Mouse (Mus musculus) heart, embryonic 13.5 days (tissue): Measurements from ENCODE around the gene Scarf1. TPM values are rescaled to one million over a fixed set of nuclear protein-coding genes. Genes with fewer than 3 reads are reported as not detected.
A peak's percentile ranks its signal among the peaks of the same experiment; 100 is the strongest.
"Not testable (repeated sequence)": the region's sequence is repeated elsewhere in the genome, so short reads cannot be mapped to it uniquely, and the experiment has no call there.

Experiments used
- ATAC-seq: fragments of 200-750 bp; cut with Nextera tagmentation; 2 replicates; pipeline ENCODE4 v1.8.0; 2017; ENCODE audit warnings: moderate TSS enrichment; ENCODE audit not compliant: insufficient number of reproducible peaks, low FRiP score, low TSS enrichment; ENCODE audit errors: extremely low read depth
- H3K27ac ChIP-seq: fragments of 300-500 bp; sonication (generic); replicated peaks from 2 replicates; pipeline ENCODE4 v1.5.1; 2015; ENCODE audit warnings: moderate library complexity, mild to moderate bottlenecking, inconsistent platforms
- H3K27me3 ChIP-seq: fragments of 300-500 bp; sonication (generic); replicated peaks from 2 replicates; pipeline ENCODE4 v1.6.1; 2015; ENCODE audit warnings: mild to moderate bottlenecking, inconsistent platforms
- H3K36me3 ChIP-seq: fragments of 300-500 bp; sonication (generic); 2 replicates; pipeline ENCODE4 v1.6.1; 2015; ENCODE audit warnings: mild to moderate bottlenecking, inconsistent platforms
- H3K4me1 ChIP-seq: fragments of 300-500 bp; sonication (generic); 2 replicates; pipeline ENCODE4 v1.6.1; 2015; ENCODE audit warnings: inconsistent platforms
- H3K4me2 ChIP-seq: fragments of 300-500 bp; sonication (generic); 2 replicates; pipeline ENCODE4 v1.6.1; 2015; ENCODE audit warnings: inconsistent platforms, mild to moderate bottlenecking, moderate library complexity
- H3K4me3 ChIP-seq: fragments of 300-500 bp; sonication (generic); 2 replicates; pipeline ENCODE4 v1.5.1; 2015; ENCODE audit warnings: moderate library complexity, mild to moderate bottlenecking, inconsistent platforms
- H3K9ac ChIP-seq: fragments of 300-500 bp; sonication (generic); 2 replicates; pipeline ENCODE4 v1.6.1; 2015; ENCODE audit warnings: inconsistent platforms, mild to moderate bottlenecking, moderate library complexity
- H3K9me3 ChIP-seq: fragments of 300-500 bp; sonication (generic); 2 replicates; pipeline ENCODE4 v1.6.1; 2016; ENCODE audit warnings: inconsistent platforms
- WGBS: fragments of 180-500 bp; shearing (Covaris S2); methylation state at CpG from one replicate; pipeline ENCODE4 v1.1.7; 2015; ENCODE audit warnings: mixed read lengths; 5-methylcytosine and 5-hydroxymethylcytosine counted together
- polyA plus RNA-seq: library from polyadenylated mRNA; unstranded; fragments of >200 nt; fragmentation: Nextera tagmentation; extraction: Ambion mirVana; gene quantifications from 2 replicates; pipeline ENCODE4 v1.2.1, GENCODE M21; 2015

Scarf1 gene
- polyA plus RNA-seq, 1 experiment from 2014 or later = 13.2 TPM

GRCm38 (mm10) chr11:75552906-75553482 lies 39.7 kb downstream of the Scarf1 start:
- WGBS = 44% methylated on average over 7 of the region's 7 CpGs
- H3K9me3 ChIP-seq = no peaks in the 10 kb centered on the region
- peak overlapping the region; percentile 29; the same call in 1 of the 2 replicates for H3K9ac ChIP-seq
- ATAC-seq = no peak
- no peak overlapping the region for H3K4me3 ChIP-seq
- no peak overlapping the region for H3K27ac ChIP-seq
- H3K27me3 ChIP-seq = no peaks in the 10 kb centered on the region
- peaks cover 40% of the 10 kb centered on the region for H3K4me1 ChIP-seq
- H3K4me2 ChIP-seq = no peak overlapping the region
- H3K36me3 ChIP-seq = no peaks in the 10 kb centered on the region

DNA sequence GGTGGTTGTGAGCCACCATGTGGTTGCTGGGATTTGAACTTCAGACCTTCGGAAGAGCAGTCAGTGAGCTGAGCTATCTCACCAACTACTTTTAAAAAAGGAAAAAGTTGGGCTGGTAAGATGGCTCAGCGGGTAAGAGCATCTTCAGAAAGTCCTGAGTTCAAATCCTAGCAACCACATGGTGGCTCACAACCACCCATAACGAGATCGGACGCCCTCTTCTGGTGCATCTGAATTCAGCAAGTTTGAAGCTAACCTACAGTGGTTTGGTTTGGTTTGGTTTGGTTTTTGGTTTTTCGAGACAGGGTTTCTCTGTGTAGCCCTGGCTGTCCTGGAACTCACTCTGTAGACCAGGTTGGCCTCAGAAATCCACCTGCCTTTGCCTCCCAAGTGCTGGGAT lies 42.7 kb downstream of the Scarf1 start:
- peaks cover 23% of the 10 kb centered on the region for H3K4me1 ChIP-seq
- H3K9ac ChIP-seq, H3K27me3 ChIP-seq, H3K4me3 ChIP-seq, ATAC-seq, H3K4me2 ChIP-seq, H3K9me3 ChIP-seq, H3K36me3 ChIP-seq, H3K27ac ChIP-seq: not testable (repeated sequence)
- WGBS = 82% methylated on average over 6 of the region's 6 CpGs

- Histone ChIP-seq H3K9ac (no peak overlapping the region), H3K27me3 (peaks cover 2% of the 10 kb centered on the region; the same call in 1 of the 2 replicates), H3K4me3 (no peak overlapping the region), H3K4me2 (no peak overlapping the region), H3K36me3 (no peaks in the 10 kb centered on the region), H3K27ac (no peak overlapping the region), H3K4me1 (peaks cover 15% of the 10 kb centered on the region), H3K9me3 (no peaks in the 10 kb centered on the region)
- 80% methylated on average over 6 of the region's 6 CpGs for WGBS
- ATAC-seq = no peak
These were observed 43.8 kb downstream of the Scarf1 start for GRCm38 (mm10) chr11:75557142-75557541.

GRCm38 (mm10) chr11:75558101-75558500 lies 44.8 kb downstream of the Scarf1 start:
- WGBS = 86% methylated on average over 1 of the region's 1 CpGs
- no peak overlapping the region for H3K4me3 ChIP-seq
- no peaks in the 10 kb centered on the region for H3K36me3 ChIP-seq
- H3K9ac ChIP-seq = no peak overlapping the region
- peaks cover 13% of the 10 kb centered on the region for H3K4me1 ChIP-seq
- no peaks in the 10 kb centered on the region for H3K9me3 ChIP-seq
- ATAC-seq = no peak
- peaks cover 10% of the 10 kb centered on the region for H3K27me3 ChIP-seq
- H3K4me2 ChIP-seq = no peak overlapping the region
- H3K27ac ChIP-seq = no peak overlapping the region

DNA sequence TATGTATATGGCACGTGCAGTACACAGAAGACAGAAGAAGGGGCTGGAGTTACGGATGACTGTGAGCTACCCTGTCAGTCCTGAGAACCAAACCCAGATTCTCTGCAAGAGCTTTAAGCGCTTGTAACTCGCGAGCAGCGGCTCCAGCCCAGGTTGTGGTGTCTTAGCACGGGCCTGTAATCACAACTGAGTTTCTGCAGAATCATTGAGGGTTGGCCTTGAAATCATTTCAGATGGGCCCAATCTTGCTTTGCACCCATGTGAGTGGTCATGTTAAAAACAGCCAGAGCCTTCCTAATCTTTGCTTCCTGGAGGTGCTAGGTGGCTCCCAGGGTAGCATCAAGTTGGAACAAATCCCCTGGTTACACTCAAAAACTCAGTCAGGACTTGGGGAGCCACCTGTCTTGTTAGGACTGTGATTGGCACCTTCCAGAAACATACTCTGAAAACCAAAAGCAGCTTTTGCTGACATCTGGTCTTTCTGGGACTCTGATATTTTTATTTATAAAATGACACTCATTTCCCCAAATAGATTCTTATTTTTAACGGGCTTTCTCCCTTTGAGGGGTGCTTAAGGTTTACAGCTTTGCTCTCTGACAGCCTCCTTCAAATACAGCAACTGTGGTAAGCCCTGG lies 46.6 kb downstream of the Scarf1 start:
- Histone ChIP-seq H3K9ac (no peak overlapping the region), H3K27ac (no peak overlapping the region), H3K4me1 (peaks cover 28% of the 10 kb centered on the region), H3K4me2 (no peak overlapping the region), H3K9me3 (no peaks in the 10 kb centered on the region), H3K27me3 (peaks cover 14% of the 10 kb centered on the region), H3K4me3 (no peak overlapping the region), H3K36me3 (no peaks in the 10 kb centered on the region)
- 82% methylated on average over 8 of the region's 8 CpGs for WGBS
- no peak for ATAC-seq

- Histone ChIP-seq H3K4me2 (no peak overlapping the region), H3K36me3 (no peaks in the 10 kb centered on the region), H3K27me3 (peaks cover 14% of the 10 kb centered on the region), H3K9me3 (no peaks in the 10 kb centered on the region), H3K27ac (no peak overlapping the region), H3K4me1 (peaks cover 34% of the 10 kb centered on the region), H3K9ac (no peak overlapping the region), H3K4me3 (no peak overlapping the region)
- ATAC-seq = no peak
- 82% methylated on average over 14 of the region's 14 CpGs for WGBS
These were observed 47.4 kb downstream of the Scarf1 start for GRCm38 (mm10) chr11:75560530-75561409.

DNA sequence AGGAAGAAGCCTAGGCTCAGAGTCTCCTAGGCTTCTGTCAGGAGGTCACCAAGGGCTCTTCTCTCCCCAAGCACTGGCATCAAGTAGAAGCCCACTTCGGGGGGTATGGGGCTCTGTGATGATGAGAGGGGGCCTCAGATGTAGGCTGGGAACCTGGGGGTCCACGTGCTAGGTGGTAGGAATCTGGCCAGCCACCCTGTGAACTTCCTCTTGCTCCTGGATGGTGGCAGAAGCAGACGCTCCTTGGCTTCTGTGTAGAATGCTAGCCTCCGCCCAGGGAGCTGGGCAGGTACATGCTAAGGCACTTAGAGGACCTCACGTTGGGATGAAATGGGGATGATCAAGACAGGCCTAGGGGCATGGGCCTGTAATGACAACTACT lies 48.1 kb downstream of the Scarf1 start:
- WGBS = 70% methylated on average over 5 of the region's 5 CpGs
- Histone ChIP-seq H3K4me1 (peaks cover 41% of the 10 kb centered on the region), H3K27me3 (peaks cover 14% of the 10 kb centered on the region)

DNA sequence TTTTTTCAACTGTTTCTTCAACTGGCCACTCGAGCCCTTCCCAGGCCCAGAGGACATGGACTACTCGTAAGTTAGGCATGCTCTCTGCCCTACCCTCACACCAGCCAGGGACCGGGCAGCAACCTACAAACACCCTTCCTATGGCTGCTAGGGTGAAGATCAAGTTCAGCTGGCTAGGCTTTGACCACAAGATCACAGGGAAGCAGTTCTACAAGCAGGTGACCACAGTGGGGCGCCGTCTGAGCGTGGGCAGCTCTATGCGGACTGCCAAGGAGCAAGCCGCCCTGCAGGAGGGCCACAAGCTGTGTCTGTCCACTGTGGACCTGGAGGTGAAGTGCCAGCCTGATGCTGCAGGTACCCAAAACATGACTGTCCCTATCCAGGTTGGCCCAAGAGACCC lies 49.5 kb downstream of the Scarf1 start:
- Histone ChIP-seq H3K4me1 (peaks cover 55% of the 10 kb centered on the region), H3K36me3 (no peaks in the 10 kb centered on the region), H3K27me3 (peaks cover 15% of the 10 kb centered on the region), H3K9ac (peak overlapping the region; percentile 16; the same call in 1 of the 2 replicates), H3K4me3 (no peak overlapping the region), H3K4me2 (no peak overlapping the region), H3K27ac (no peak overlapping the region), H3K9me3 (no peaks in the 10 kb centered on the region)
- WGBS = 76% methylated on average over 8 of the region's 8 CpGs
- no peak for ATAC-seq

More for the DNA sequence above, 48.1 kb downstream of the Scarf1 start:
- Histone ChIP-seq H3K9me3 (no peaks in the 10 kb centered on the region), H3K4me2 (no peak overlapping the region), H3K9ac (no peak overlapping the region), H3K4me3 (no peak overlapping the region), H3K36me3 (no peaks in the 10 kb centered on the region), H3K27ac (no peak overlapping the region)
- no peak for ATAC-seq

DNA sequence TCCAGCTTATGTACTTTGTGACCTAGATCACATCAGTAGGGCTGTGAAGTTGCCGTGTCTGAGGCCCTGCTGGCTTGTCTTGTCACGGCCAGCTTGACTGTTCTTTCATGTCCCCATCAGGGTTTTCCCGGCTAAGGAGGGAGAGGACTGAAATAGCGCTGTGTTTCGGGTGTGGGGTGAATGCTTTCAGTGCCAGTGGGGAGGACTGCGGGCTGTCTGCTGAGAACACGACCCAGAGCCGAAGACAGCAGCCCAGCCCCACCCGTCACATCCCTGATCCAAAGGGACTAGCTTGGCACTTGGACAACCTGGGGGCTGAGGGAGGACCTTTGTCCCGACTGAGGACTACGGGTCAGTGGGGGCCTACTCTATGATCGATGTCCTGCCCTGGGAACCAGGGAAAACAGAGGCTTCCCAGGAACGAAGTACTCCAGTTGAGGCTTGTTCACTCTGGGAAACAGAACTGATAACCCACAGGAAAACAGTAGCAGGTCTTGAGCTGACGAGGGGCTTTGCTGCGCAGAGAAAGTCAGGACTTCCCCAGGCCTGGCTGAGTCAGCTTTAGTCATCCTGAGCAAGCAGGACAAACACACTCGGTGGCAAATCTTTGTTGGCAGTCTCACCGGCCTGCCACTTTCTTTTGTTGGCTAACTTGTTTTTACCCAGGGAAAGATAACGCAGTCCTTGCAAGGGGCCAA lies 50.7 kb downstream of the Scarf1 start:
- WGBS = 18% methylated on average over 18 of the region's 18 CpGs
- Histone ChIP-seq H3K27me3 (peaks cover 27% of the 10 kb centered on the region), H3K4me1 (peaks cover 57% of the 10 kb centered on the region), H3K4me2 (peak overlapping the region; percentile 35), H3K9me3 (no peaks in the 10 kb centered on the region), H3K4me3 (no peak overlapping the region), H3K36me3 (peaks cover 3% of the 10 kb centered on the region; the same call in 1 of the 2 replicates), H3K9ac (peak overlapping the region; percentile 41), H3K27ac (peak overlapping the region; percentile 83)
- 0 out of 2 replicates have a peak, but pooled peaks have one; percentile 9 for ATAC-seq

- Histone ChIP-seq H3K4me3 (no peak overlapping the region), H3K27me3 (peaks cover 39% of the 10 kb centered on the region), H3K9me3 (no peaks in the 10 kb centered on the region), H3K4me2 (no peak overlapping the region), H3K4me1 (peaks cover 57% of the 10 kb centered on the region), H3K9ac (no peak overlapping the region), H3K27ac (no peak overlapping the region), H3K36me3 (peaks cover 8% of the 10 kb centered on the region; the same call in 1 of the 2 replicates)
- ATAC-seq = no peak
- 73% methylated on average over 2 of the region's 2 CpGs for WGBS
These were observed 52.5 kb downstream of the Scarf1 start for GRCm38 (mm10) chr11:75565849-75566248.
